Mouse (Mus musculus): ENCODE data around the gene Eps8.
"Not testable (repeated sequence)": the region's sequence is repeated elsewhere in the genome, so short reads cannot be mapped to it uniquely, and the experiment has no call there.

Eps8 gene

DNA sequence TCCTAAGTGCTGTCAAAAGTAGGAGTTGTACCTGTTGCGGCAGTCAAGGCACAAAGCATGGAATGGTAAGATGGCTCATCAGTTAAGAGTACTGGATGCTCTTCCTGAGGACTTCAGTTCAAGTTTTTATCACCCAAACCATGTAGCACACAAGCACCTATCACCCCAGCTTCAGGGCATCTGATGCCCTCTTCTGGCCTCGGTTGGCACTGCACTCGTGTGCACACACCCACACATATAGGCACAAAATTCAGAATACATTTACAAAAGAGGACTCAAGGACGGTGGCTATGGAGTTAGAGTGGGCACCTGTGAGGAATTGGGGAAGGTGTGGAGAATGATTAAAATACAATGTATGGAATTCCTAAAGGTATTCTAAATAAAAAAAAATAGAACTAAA is 185.1 kb downstream of the Eps8 start:
- no peak for DNase-seq

- no peak for DNase-seq
Observed at GRCm38 (mm10) chr6:137467696-137468095, 187.0 kb downstream of the Eps8 start.

GRCm38 (mm10) chr6:137466256-137466655 is 188.4 kb downstream of the Eps8 start:
- no peak for DNase-seq

DNA sequence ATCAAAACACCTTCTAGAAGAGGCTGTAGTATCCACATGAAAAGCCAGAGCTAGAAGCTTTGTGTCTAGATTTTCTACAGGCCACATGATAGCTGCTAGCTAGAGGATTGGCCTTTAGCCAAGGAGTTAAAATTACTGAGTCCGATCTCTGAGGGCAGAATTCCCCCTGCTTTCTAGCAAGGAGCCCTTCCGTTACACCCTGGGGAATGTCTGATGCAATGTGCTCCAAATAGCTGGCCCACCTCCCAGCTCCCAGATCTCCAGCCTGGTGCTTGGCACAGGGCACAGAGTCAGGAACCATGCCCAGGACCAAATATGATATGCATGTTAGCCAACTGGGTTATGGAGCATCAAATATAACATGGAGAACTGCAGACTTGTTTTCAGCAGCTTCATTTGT is 189.4 kb downstream of the Eps8 start:
- DNase-seq = peak; percentile 30

DNA sequence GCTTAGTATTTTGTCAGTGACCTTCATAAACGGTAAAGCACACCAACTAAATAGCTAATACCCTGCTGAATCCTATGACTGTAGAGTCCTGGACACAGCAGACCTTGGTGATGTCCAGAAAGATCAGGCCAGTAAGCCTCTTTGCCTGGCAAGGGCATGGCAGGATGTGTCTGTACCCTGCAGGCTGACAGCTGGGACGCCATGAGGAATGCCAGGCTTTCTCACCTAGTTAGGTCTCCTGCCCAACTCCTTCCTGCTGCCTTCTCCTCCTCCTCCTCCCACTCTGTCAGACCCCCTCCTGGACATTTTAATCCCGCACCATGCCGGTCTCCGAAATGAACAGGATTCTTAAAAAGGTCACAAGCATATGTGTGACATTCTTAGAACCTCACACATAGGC is 190.9 kb downstream of the Eps8 start:
- DNase-seq = no peak

DNA sequence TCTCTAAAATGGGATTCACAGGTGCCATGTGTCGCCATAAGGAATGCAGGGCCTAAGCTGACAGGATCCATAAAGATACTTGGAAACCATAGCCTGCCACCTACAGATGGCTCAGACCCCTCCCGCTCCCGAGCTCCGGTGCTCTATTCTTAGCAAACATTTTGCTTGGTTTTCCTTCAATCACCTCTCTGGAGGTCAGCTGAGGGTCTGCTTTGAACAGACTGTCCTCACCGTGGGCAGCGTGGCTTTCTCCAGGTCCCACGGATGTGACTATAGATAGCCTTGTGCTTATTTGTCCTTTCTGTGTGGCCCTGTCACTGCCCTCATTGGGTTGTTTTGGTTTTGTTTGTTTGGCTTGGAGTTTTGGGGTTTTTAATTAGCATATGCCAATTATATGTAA is 196.5 kb downstream of the Eps8 start:
- no peak for DNase-seq

GRCm38 (mm10) chr6:137457210-137457609 is 197.5 kb downstream of the Eps8 start:
- DNase-seq = no peak

DNA sequence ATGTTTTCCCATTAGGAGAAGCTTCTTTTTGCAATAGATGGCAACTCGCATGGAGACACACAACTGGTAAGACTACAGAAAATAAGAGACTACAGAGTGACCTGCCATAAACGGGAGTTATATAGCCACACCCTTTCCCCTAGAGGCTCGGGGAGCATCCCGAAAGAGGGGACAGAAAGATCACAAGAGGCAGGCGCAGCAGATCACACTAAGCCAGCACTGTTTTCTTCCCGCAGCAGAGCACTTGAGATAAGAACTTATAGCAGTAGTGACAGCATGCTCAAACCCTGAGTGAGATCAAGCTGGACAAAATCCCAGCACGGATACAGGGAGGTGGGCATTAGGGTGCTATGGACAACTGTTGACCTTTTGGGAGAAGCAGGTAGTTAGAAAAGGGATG is 198.6 kb downstream of the Eps8 start:
- no peak for DNase-seq

GRCm38 (mm10) chr6:137455537-137456041 is 199.1 kb downstream of the Eps8 start:
- DNase-seq = no peak

DNA sequence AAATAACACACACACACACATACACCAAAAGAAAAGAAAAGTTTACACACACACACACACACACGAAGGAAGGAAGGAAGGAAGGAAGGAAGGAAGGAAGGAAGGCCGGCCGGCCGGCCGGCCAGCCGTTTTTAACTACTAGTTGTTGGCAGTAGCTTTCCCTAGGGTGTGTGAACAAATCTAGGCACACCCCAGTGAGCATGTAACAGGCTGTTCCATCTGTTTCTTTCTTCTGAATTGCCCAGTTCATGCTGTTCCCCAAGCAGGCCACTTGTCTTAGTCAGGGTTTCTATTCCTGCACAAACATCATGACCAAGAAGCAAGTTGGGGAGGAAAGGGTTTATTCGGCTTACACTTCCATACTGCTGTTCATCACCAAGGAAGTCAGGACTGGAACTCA is 208.6 kb downstream of the Eps8 start:
- not testable (repeated sequence) for DNase-seq

GRCm38 (mm10) chr6:137443089-137443488 is 211.6 kb downstream of the Eps8 start:
- DNase-seq = no peak

GRCm38 (mm10) chr6:137440559-137441486 is 213.9 kb downstream of the Eps8 start:
- no peak for DNase-seq

- DNase-seq = no peak
Observed at GRCm38 (mm10) chr6:137437902-137438580, 216.6 kb downstream of the Eps8 start.

DNA sequence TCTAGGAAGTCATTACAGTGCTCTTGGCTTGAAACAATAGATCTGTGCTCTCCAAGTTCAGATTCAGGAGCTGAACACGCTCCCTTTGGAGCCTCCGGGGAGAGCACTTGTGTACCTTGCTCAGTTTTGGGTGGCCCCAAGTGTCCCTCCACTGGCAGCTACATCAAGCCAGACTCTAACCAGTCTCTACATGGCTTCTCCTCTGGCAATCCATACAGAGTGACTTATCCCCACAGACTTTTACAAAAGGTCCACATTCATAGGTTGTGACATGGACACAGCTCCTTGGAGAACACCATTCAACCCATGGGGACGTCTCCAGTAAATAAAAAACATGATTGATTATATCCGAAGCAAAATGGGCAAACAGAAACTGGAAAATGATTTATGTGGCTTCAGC is 217.2 kb downstream of the Eps8 start:
- DNase-seq = no peak

GRCm38 (mm10) chr6:137433521-137434137 is 221.0 kb downstream of the Eps8 start:
- DNase-seq = no peak

Measured in right cerebral cortex, postnatal 4 days (tissue).